Mouse (Mus musculus): Measurements from ENCODE around the gene Decr2.
"Not testable (repeated sequence)": the region's sequence is repeated elsewhere in the genome, so short reads cannot be mapped to it uniquely, and the experiment has no call there.

Gene Decr2

DNA sequence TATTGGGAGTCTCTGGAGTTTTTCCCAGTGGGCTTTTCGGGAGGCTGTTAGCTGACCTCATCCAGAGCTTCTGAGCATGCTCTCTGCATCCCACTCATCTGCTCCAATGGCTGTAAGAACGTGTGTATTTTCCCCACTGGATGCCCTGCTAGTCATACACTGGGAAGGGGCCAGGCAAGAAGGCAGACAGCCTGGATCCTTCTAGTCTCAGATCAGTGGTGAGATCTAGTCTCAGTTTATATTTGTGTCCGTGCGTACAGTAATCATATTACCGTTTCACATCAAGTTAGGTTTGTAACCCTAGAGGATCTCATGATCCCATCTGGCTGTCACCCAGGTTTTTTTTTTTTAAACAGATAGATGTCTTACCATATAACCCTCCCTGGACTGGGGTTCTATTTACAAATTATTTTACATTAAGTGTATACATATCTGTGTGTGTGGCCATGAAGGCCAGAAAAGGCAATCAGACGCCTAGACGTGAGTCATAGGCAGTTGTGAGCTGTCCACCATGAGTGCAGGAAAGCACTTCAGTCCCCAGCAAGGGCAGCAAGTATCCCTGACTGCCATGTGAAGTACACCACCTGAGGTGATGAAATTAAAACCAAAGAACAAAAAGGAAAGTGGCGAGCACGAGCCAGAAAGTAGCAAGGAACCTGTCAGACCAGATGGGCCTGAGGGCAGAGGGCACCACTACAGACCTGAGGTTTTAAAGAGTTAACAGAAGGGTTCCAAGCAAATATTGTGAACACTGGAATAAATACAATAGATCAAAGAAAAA, 32.2 kb downstream of the Decr2 start:
- DNase-seq (ENCODE audit: low spot score), result no peak

DNA sequence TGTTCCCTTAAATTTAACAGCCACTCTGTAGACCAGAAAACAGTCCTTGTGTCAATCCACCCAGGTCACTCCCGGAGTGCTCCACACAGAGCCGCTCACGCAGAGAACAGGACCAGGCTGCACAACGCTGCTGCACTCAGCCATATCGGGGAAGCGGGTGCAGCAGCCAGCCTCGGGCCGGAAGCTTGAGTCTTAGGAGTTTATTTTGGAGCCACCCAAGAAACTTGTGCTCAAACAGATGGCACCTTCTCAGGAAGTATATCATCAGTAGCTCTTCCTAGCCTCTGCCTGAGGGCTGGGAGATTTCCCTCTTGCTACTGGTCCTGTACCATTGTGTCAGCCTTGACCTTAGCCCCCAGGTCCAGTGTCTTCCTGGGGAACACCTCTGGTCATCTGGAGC, 32.9 kb downstream of the Decr2 start:
- no peak for DNase-seq (ENCODE audit: low spot score)

DNA sequence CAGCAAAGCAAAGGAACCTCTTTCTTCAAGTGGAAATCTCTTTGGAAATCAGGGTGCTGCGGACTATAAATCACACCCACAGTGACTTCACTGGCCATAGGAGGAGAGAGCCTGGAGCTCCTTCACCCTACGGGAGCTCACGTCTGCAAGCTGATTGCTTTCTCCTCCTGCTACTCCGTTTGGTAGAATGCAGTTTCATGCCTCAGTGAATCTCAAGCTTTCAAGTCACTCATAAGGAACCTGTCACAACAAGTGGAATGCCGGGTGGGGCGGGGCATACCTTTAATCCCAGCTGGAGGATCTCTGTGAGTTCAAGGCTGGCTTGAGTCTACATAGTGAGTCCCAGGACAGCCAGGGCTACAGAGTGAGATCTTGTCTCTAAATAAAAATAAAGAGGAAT, 35.0 kb downstream of the Decr2 start:
- no peak for DNase-seq (ENCODE audit: low spot score)

DNA sequence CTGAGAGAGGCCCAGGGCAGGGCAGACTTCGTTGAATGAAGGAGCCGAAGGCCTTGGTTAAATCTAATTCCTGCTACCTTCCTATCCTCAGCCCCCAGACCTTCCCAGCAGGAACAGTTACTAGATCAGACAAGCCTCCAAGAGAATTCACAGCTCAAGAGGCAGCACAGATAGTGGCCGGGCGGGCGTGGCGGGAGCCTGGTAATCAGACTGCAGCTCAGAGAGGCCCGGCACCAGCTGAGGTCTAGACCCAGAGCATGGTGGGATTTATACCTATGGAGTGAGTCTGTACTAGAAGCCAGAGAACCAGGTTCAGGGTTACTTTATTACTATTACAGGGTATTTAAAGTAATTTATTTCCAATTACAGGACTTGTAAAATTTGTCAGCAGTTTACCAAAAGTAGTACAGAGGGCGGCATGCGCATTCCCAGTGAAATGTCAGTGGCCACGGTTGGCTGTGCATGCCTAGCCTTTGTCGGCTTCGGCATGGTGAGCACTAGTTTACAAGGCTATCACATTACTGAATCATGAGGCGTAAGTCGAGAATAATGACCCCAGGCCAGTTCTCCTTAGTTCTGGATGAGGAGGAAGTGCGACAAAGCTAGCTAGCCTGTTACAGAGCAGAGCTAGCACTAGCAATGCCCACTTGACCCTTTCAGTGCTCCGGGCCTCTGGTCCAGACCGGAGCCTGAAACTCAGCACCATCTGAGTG, 35.8 kb downstream of the Decr2 start:
- no peak for DNase-seq (ENCODE audit: low spot score)

DNA sequence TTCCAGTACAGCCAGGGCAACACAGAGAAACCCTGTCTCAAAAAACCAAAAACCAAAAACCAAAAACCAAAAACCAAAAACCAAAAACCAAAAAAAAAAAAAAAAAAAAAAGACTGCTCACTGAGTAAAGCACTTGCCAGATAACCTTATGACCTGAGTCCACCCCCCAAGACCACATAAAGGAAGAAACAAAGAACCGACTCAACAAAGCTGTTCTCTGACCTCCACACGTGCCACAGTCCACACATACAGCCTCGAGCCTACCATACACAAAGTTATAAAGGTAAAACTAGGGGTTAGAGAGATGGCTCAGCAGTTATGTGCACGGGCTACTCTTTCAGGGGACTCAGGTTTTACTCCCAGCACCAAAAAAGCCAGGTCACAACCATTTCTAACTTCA, 37.4 kb downstream of the Decr2 start:
- no peak for DNase-seq (ENCODE audit: low spot score)

DNA sequence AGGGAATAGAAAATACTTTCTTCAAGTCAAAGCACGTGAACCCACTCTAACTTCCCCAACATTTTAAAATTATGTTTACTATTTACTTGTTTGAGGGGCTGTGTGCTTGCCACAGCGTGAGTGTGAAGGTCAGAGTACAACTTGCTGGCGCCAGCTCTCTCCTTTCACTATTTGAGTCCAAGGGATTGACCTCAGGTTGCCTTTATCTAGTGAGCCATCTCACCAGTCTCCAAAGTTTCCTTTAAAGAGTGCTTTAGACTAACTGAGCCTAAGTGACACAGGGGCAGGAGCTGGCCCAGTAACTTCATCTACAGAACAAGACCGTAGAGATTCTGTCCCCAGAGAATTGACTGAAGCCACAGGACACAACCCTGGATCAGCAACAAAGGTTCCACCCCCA, 38.1 kb downstream of the Decr2 start:
- no peak for DNase-seq (ENCODE audit: low spot score)

DNA sequence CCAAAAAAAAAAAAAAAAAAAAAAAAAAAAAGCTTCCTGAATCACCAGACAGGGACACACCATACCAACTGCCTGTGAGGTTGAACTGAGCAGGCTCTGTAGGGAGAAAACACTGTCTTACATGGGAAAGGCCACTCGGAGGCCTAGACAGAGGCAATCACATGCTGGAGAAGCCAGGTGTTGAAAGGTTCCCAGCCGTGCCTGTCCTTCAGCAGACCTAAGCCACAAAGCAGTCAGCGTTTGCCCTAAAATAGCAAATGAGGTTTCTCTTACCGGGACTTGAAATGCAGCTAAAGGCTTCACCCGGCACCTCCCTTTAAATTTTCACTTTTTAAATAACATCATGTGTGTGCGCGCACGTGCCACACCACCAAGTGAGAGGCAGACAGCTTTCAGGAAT, 42.0 kb downstream of the Decr2 start:
- no peak for DNase-seq (ENCODE audit: low spot score)

DNA sequence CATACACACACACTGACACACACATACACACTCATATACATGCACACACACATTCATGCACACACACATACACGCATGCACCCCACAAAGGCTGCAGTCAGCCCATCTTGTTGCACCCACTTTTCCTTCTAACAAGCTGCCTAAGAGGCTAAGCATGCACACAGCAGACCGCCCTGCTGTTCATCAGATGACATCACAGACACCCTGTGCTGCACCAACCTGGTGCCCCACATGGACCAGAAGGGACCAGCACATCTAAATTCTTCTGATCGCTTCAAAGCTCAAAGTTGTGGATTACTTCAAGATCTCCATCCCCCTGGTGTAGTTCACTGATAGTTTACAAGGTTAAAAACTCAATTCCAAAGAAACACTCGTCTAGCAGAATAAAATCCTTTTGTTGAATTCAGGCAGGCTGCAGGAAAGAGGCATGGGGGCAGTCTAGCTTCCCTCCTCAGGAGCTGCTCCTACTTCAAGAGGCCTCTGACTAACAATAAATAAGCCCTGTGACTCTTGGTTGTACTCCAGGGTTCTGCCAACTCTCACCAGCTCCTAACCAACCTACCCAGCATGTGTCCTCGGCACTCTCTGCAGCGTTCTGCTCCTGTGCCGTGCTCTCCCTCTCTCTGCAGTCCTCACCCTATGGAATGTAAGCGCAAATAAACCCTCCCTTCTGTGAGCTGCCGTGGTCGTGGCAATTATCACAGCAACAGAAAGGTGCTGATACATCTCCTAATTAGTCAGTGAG, 43.7 kb downstream of the Decr2 start:
- DNase-seq (ENCODE audit: low spot score), result no peak

DNA sequence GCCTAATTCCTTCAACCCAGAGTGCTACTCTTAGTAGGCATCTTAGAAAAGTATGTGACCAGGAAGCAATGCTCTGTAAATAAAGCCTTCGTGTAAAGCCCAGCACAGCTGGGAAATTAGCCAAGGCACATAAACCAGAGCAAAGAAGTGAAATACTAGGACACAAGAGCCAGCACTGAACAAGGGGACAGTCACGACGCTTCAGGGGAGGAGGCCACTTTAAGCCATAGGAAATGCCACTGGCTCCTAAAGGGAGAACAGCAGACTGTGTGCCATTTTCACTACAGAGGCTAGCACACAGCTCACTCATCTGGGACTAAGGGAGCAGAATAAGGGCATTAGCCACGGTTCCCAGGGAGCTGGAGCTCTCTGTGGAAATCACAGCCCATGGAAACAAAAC, 44.9 kb downstream of the Decr2 start:
- no peak for DNase-seq (ENCODE audit: low spot score)

DNA sequence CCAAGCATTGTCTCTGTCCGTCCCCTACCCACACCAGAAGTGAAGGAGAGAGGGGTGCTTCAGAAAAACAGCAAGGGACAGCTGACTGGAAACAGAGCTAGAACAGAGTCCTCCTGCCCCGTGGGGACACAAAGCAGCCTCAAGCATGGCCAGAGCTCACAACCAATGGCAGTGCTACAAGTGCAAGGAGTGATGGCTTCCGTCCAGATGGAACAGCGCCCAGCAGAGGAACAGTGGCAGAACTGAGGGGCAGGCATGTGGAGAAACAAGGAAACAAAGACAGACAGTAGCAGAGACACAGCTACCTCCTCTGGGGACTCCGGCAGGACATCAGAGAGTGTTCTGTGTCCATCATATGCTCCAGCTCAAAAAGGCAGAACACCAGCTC, 46.9 kb downstream of the Decr2 start:
- no peak for DNase-seq (ENCODE audit: low spot score)

DNA sequence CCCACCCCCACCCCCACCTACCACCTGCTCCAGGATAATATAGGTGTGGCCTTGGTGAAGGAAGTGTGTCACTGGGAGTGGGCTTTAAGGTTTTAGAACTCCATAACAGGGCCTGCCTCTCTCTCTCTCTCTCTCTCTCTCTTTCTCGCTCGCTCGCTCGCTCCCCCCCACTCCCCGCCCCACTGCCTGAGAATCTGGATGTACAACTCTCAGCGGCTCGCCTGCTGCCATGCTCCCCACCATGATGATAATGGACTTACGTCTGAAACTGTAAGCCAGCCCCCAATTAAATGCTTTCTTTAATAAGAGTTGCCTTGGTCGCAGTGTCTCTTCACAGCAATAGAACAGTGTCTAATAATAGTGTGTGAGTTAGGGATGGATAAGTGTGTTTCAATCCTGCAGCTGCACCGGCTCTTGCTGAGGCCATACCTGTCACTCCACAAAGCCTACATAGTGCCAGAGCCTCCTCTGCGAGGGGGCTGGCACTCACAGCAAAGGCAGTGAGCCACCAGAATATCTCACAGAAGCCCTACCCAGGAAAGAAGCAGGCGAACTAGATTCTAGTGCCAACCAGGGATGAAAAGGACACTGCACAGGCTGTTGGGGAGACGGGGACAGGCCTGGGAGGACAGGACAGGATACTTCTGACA, 47.4 kb downstream of the Decr2 start:
- DNase-seq (ENCODE audit: low spot score), result no peak

DNA sequence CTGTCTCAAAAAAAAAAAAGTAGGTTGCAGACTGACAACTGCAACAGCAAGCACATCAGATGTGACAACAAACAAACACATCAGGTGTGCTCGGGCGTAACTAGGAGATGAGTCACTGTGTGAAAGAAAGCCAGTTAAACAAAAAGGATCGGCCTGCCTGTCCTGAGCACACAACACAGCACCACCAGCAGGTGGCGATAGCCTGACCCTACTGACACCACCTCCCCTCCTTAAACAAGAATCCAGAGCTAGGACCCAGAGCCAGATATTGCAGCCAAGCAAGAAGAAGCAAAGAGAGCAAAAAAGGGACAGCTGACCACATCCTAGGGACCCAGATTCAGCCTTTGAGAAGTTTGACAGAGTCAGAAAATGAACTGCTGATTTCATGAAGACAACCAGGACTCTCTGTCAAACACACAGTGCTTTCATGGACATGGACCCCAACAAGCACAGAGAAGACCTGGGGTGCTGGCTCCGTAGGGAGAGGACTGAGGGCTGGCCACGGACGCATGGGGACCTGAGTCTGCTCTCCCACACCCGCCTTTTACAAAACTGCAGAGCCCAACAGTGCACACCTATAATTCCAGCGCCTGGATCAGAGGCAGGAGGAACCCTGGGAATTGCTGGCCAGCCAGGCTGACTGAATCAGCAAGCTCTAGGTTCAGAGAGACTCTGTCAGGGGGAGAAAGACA, 48.9 kb downstream of the Decr2 start:
- DNase-seq (ENCODE audit: low spot score), result peak; percentile 38

DNA sequence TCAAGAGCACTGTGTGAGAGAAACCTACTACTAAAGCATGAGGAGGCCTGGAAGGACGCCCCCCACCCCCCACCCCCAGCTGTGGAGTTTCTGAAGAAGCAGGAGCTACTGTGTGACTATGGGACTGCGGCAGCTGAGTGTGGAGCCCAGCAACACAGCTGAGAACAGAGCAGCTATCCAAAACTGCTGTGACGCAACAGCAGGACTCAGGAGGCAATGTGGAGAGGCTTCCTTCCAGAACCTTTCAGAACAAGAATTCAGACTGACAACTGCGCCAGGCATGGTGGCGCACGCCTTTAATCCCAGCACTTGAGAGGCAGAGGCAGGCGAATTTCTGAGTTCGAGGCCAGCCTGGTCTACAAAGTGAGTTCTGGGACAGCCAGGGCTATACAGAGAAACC, 49.4 kb downstream of the Decr2 start:
- DNase-seq (ENCODE audit: low spot score), result not testable (repeated sequence)

DNA sequence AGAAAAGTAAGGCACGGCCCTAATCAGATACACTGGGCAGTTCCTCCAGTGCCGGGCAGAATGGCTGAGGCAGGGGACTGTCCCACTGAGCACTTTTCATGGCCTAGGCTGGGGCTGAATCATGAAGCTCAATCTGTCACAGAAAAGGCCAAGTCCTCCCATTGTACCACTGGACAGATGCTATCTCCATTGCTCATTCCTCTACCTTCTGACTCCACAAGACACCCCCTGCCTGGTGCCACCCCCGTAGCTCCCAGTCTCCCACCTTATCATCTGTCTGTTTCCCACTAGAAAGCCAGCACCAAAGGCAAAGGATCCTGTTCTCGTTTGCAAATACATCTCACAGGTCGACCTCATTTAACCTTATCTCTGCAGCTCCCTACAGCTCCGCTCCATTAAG, 58.1 kb downstream of the Decr2 start:
- no peak for DNase-seq (ENCODE audit: low spot score)

DNA sequence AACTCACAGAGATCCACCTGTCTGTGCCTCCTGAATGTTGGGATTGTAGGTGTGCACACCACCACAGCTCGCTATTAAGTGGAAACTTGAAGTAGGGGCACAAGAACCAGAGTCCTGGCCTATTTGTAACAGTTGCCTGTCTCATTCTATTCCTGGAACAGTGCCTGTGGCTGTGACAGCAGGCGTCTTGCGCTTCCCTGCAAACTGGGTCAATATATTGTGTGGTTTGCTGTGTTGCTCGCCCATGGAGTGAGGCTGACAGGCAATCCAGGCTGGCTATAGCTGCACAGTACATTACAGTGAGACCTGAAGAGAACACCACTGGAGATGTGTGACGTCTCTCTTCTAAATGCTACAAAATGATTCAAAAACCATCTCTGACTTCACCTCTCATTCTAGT, 58.6 kb downstream of the Decr2 start:
- no peak for DNase-seq (ENCODE audit: low spot score)
